Mouse (Mus musculus) CH12.LX (cell line): ENCODE measurements around the gene Slc30a1.

Source experiments
- CTCF ChIP-seq, 2 experiments: IDR thresholded peaks in 1 of 2; conservative IDR thresholded peaks in 1 of 2; 2 replicates each; pipeline ENCODE4 v1.5.1; 2011 to 2012; ENCODE audit warnings: low read depth in 2 of 2, low read length in 2 of 2, improper control_type of control experiment in 1 of 2, inconsistent platforms in 1 of 2, mild to moderate bottlenecking in 1 of 2, moderate library complexity in 1 of 2
- EP300 ChIP-seq: IDR thresholded peaks from 2 replicates; pipeline ENCODE4 v1.6.1; 2011; ENCODE audit warnings: low read length, improper control_type of control experiment
- KAT2A ChIP-seq: IDR thresholded peaks from 2 replicates; pipeline ENCODE4 v1.6.1; 2012; ENCODE audit warnings: low read length, improper control_type of control experiment, inconsistent platforms; ENCODE audit not compliant: insufficient replicate concordance
- NELFE ChIP-seq: IDR thresholded peaks from 2 replicates; pipeline ENCODE4 v1.6.1; 2011; ENCODE audit warnings: low read depth, low read length, improper control_type of control experiment
- POLR2A ChIP-seq: IDR thresholded peaks from 2 replicates; pipeline ENCODE4 v1.6.1; 2011; ENCODE audit warnings: low read depth, mild to moderate bottlenecking, improper control_type of control experiment, low read length
- SIN3A ChIP-seq: IDR thresholded peaks from 2 replicates; pipeline ENCODE4 v1.6.1; 2012; ENCODE audit warnings: low read length, improper control_type of control experiment, inconsistent platforms
- USF1 ChIP-seq: IDR thresholded peaks from 2 replicates; pipeline ENCODE4 v1.6.1; 2014; ENCODE audit warnings: low read depth, mild to moderate bottlenecking, inconsistent platforms, low read length, improper control_type of control experiment
- USF2 ChIP-seq: conservative IDR thresholded peaks from 2 replicates; pipeline ENCODE4 v1.6.1; 2011; ENCODE audit warnings: low read depth, low read length, improper control_type of control experiment

GRCm38 (mm10) chr1:191880921-191881609, 25.5 kb upstream of the Slc30a1 start:
- TF ChIP-seq SIN3A: no peak
- TF ChIP-seq CTCF (conservative IDR thresholded peaks at IDR 0.05 in 1 of 2, IDR thresholded peaks at IDR 0.05 in 1 of 2; ENCODE audit: low read depth in 2 of 2, low read length in 2 of 2): no peak
- TF ChIP-seq POLR2A: no peak
- TF ChIP-seq EP300: no peak
- no peak for TF ChIP-seq USF2
- TF ChIP-seq USF1: no peak
- no peak for TF ChIP-seq NELFE
- no peak for TF ChIP-seq KAT2A
